Mouse (Mus musculus) lung, adult 2 months (tissue): Measurements from ENCODE around the gene Cnbd2. TPM values are rescaled to one million over a fixed set of nuclear protein-coding genes. Genes with fewer than 3 reads are reported as not detected.
"Not testable (repeated sequence)": the region's sequence is repeated elsewhere in the genome, so short reads cannot be mapped to it uniquely, and the experiment has no call there.

Source experiments
- DNase-seq: peaks from one replicate; pipeline ENCODE4 v3.0.0; 2022
- H3K4me1 ChIP-seq: fragments of 200-500 bp; 2 replicates; pipeline ENCODE4 v1.6.1; 2011; ENCODE audit warnings: low read length; ENCODE audit not compliant: control insufficient read depth, insufficient read depth
- H3K4me3 ChIP-seq: fragments of 200-500 bp; replicated peaks from 2 replicates; pipeline ENCODE3; 2011; ENCODE audit warnings: low read depth, mild to moderate bottlenecking, control low read depth, low read length; ENCODE audit errors: extremely low read depth
- CTCF ChIP-seq: fragments of 200-500 bp; IDR thresholded peaks from 2 replicates; pipeline ENCODE4 v1.5.1; 2011; ENCODE audit warnings: mild to moderate bottlenecking, low read length, control low read depth; ENCODE audit not compliant: insufficient read depth
- POLR2A ChIP-seq: fragments of 200-500 bp; IDR thresholded peaks from 2 replicates; pipeline ENCODE4 v1.6.1; 2011; ENCODE audit warnings: low read depth, mild to moderate bottlenecking, control low read depth, low read length, borderline replicate concordance; ENCODE audit errors: extremely low read depth
- WGBS: fragments of 180-500 bp; shearing (Covaris S2); methylation state at CpG from one replicate; pipeline ENCODE4 v1.1.7; 2018; 5-methylcytosine and 5-hydroxymethylcytosine counted together
- polyA plus RNA-seq: library from polyadenylated mRNA; depleted of rRNA; stranded (reverse); fragments of >200 nt; gene quantifications from 2 replicates; pipeline ENCODE4 v1.2.3, GENCODE M21; 2012

The Cnbd2 gene
- polyA plus RNA-seq, 1 experiment = 1.2 TPM

DNA sequence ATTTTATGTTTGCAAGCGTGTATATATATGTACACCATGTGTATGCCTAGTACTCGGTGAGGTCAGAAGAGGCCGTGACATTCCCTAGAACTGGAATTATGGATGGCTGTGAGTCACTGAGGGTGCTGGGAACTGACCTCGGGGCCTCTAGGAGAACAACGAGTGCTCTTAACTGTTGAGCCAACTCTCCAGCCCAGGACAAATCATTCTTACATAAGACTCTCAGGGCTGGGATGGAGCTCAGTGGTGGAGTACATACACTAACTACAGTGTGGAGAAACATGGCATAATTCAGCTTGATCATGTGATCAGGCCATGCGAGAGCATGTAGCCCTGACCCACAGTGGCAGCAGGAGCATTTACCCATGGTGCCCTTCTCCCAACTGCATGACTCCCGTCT is 85.9 kb downstream of the Cnbd2 start:
- 83% methylated on average over 7 of the region's 7 CpGs for WGBS
- DNase-seq = no peak
- no peak overlapping the region for H3K4me3 ChIP-seq
- H3K4me1 ChIP-seq = no peaks in the 10 kb centered on the region
- TF ChIP-seq POLR2A = no peak
- TF ChIP-seq CTCF = no peak

DNA sequence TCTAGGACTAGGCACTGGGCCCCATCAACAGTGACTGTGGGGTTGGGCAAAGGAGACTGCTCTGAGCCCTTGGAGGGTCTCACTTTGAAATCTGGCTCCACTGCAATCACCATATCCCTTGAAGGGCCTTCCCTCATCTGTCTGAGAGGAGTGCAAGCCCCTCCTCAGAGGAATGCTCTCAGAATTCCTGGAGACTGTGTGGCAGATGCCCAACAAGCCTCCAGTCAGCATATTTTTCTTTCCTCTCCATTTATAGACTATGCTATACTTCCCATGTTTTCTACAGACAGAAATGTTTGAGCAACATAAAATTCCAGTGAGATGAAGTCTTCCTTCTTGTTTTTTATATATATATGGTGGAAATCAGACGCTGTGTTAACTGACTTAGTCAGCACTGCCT is 87.4 kb downstream of the Cnbd2 start:
- no peak for TF ChIP-seq CTCF
- no peak for TF ChIP-seq POLR2A
- 69% methylated on average over 1 of the region's 1 CpGs for WGBS
- Histone ChIP-seq H3K4me1 (no peaks in the 10 kb centered on the region), H3K4me3 (no peak overlapping the region)
- DNase-seq = no peak

DNA sequence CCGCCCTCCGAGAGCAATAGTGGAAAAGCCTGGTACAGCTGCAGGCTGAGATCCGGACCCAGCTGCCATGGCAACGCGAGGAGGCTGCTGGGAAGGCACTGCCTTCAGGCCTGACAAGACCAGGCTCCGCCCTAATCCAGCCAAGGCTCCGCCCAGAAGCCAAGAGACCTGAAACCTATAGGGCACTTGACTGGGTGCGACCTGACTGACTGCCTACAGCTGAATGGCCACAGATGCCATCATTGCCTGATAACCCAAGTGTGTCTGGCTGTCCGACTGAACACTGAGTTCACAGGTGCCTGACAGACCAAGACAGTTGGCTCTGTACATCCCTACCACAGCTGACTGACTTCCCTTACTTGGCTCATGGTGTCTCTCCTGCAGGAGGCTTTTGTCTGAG is 89.2 kb downstream of the Cnbd2 start:
- no peak for DNase-seq
- H3K4me1 ChIP-seq = no peaks in the 10 kb centered on the region
- 8% methylated on average over 9 of the region's 9 CpGs for WGBS
- no peak for TF ChIP-seq POLR2A
- no peak for TF ChIP-seq CTCF
- H3K4me3 ChIP-seq = no peak overlapping the region

DNA sequence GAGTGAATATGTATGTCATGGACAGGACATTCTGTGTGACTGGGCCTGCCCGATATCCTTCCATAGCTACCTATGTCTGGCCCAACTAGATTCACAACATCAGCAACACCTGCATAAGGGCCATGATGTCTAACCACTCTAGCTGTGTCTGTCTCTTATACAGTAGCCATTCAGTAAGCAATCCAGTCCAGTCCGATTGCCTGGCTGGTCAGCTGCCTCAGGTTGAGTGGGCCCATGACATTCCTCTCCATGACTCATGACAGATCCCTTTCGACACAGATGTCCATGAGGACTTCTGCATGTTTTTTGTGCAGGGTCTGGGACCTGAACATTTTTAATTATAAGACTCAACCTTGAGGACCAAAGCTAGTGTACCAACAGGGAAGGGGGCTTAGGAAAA is 89.9 kb downstream of the Cnbd2 start:
- no peak for DNase-seq
- Histone ChIP-seq H3K4me1 (no peaks in the 10 kb centered on the region), H3K4me3 (no peak overlapping the region)
- 82% methylated on average over 3 of the region's 3 CpGs for WGBS
- TF ChIP-seq CTCF = no peak
- TF ChIP-seq POLR2A = no peak

DNA sequence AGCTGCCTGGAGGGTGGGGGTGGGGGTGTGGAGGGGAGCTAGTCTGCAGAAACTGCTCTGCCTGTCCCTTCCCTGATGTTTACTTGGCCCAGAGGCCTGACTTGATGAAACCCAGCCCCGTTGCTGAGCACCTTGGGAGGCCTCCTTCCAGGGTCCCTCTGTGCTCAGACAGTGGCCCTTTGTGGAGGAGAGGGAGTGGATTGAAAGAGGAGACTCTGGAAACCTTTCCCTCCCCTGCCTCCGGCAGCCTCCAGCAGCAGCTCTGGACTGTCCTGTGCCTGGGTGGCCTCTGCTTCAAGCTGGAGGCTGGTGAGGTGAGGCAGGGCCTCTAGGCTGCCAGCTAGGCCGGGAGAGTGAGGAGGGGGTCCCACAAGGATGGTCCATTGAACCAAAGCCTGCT is 94.9 kb downstream of the Cnbd2 start:
- no peak overlapping the region for H3K4me3 ChIP-seq
- no peaks in the 10 kb centered on the region for H3K4me1 ChIP-seq
- no peak for DNase-seq
- WGBS = 30% methylated on average over 3 of the region's 3 CpGs
- no peak for TF ChIP-seq POLR2A
- TF ChIP-seq CTCF = no peak

DNA sequence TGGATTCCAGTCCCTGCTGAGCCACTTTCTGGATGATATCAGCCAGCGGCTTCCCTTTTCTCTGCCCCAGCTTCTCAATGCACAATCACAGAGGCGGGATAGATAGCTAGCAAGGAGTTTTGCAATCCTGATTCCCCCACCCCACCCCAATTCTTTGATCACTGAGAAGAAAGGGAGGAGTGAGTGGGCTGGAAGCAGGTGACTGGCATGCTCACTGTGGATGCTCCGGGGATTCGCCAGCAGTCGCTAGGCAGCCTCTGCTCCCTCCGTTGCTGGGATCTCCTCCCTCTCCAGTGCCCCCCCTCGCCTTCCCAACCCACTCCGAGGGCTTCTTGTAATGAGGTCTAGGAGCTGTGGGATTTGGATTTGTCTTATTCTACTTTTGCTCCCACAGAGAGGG is 96.1 kb downstream of the Cnbd2 start:
- no peak for TF ChIP-seq POLR2A
- no peak for TF ChIP-seq CTCF
- Histone ChIP-seq H3K4me1 (no peaks in the 10 kb centered on the region), H3K4me3 (no peak overlapping the region)
- no peak for DNase-seq
- 52% methylated on average over 8 of the region's 8 CpGs for WGBS

DNA sequence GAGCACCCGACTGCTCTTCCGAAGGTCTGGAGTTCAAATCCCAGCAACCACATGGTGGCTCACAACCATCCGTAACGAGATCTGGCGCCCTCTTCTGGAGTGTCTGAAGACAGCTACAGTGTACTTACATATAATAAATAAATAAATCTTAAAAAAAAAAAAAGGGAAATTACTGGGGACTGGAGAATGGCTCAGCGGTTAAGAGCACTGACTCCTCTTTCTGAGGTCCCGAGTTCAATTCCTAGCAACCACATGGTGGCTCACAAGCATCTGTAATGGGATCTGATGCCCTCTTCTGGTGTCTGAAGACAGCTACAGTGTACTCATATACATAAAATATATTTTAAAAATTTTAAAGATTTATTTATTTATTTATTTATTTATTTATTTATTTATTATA is 99.2 kb downstream of the Cnbd2 start:
- not testable (repeated sequence) for H3K4me1 ChIP-seq, DNase-seq, H3K4me3 ChIP-seq
- WGBS = 69% methylated on average over 7 of the region's 7 CpGs

DNA sequence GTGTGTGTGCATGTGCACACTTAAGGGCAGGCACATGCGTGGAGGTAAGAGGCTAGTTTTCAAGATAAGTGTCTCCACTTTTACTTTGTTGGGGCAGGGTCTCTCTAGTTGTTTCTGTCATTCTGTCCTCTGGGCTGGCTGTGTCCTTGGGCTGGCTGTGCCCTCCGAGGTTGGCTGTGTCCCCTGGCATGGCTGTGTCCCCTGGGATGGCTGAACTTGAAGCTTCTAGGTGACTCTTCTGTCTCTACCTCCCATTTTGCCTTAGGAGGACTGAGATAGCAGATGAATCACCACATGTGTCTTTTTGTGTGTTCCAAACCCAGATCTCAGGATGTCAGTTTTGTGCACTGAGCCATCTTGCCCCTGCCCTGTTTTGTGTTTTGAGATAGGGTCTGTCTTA is 102.9 kb downstream of the Cnbd2 start:
- H3K4me3 ChIP-seq = no peak overlapping the region
- no peak for DNase-seq
- H3K4me1 ChIP-seq = no peaks in the 10 kb centered on the region
- WGBS = 61% methylated on average over 2 of the region's 2 CpGs
- TF ChIP-seq CTCF = no peak
- no peak for TF ChIP-seq POLR2A

DNA sequence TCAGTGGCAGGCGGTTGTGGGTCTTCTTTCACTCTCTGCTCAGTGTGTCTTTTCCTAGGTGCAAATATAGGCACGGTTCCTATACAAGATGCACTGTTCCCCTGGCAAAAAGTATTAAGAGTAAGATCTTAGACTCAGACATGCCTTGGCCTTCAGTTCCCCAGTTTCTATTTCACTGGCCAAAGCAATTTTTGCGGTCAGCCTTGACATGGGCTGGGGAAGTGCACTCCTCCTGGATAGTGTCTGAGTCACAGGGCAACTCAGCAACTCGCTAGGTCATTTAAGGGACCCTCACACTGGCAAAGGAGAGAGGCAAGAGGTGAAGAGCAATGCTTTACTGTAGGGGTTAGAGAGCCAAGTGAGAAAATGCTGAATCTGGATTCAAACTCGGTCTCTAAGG is 103.6 kb downstream of the Cnbd2 start:
- DNase-seq = no peak
- H3K4me3 ChIP-seq = no peak overlapping the region
- H3K4me1 ChIP-seq = peaks cover 4% of the 10 kb centered on the region; the same call in 1 of the 2 replicates
- TF ChIP-seq CTCF (no peak), POLR2A (no peak)
- WGBS = 70% methylated on average over 5 of the region's 5 CpGs

DNA sequence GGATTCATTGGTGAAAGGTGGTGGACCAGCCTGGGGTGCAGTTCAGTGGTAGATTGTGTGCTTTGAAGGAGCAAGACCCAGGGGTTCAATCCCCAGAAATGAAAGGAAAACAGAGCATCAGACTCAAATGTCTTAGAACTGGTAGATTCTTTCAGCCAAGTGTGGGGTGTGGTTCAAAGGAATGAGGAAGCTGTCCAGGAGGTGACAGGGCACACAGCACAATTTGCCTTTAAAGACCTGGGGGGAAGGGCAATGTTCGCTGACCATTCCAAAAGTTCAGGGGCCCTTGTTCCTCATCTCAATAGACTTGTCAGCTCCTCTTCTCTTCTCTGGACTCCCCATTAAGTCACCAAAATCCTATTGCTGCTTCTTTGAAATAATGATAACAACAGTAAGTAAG is 105.1 kb downstream of the Cnbd2 start:
- WGBS = 31% methylated on average over 1 of the region's 1 CpGs
- DNase-seq = no peak
- Histone ChIP-seq H3K4me1 (peaks cover 4% of the 10 kb centered on the region; the same call in 1 of the 2 replicates), H3K4me3 (no peak overlapping the region)
- TF ChIP-seq POLR2A (no peak), CTCF (no peak)

DNA sequence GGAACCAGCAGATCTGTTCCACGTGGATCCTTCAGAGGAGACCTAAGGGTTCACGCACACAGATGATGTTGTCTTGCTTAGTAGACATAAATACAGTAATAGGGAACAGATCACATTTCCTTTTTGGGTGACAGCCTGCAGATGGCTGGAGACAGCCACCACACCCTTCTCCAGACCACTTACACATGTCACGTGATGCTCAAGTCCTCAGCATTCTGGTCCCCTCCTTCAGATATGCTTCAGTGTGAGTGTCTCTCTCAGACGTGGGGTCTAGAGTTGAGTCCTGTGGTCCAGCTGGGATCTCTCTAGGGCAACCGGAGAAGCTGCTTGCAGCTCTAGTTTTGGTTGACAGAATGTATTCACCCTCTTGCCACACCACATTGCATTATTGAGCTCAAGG is 106.4 kb downstream of the Cnbd2 start:
- 55% methylated on average over 5 of the region's 5 CpGs for WGBS
- Histone ChIP-seq H3K4me1 (peaks cover 4% of the 10 kb centered on the region; the same call in 1 of the 2 replicates), H3K4me3 (no peak overlapping the region)
- DNase-seq = no peak
- TF ChIP-seq CTCF (no peak), POLR2A (no peak)
